Mouse (Mus musculus) ES-E14 (cell line): ENCODE data around the gene Zfp58. TPM values are rescaled to one million over a fixed set of nuclear protein-coding genes. Genes with fewer than 3 reads are reported as not detected.

Experiments
- DNase-seq: peaks from one replicate; pipeline ENCODE4 v3.0.0-alpha.2; 2013; ENCODE audit warnings: low read depth, low spot score
- H3K27ac ChIP-seq: 2 replicates; pipeline ENCODE4 v1.5.1; 2012; ENCODE audit warnings: low read depth, mild to moderate bottlenecking, low read length, moderate library complexity, mixed read lengths; ENCODE audit not compliant: poor library complexity, insufficient read depth, severe bottlenecking
- H3K36me3 ChIP-seq: 2 replicates; pipeline ENCODE4 v1.6.1; 2012; ENCODE audit warnings: mild to moderate bottlenecking, low read length, moderate library complexity, mixed read lengths; ENCODE audit not compliant: control insufficient read depth, poor library complexity, insufficient read depth, severe bottlenecking
- H3K4me1 ChIP-seq, 2 experiments: fragments of 150-350 bp in 1 of 2; sonication (generic) in 1 of 2; 2 replicates each; pipeline ENCODE4 v1.6.1; 2012; ENCODE audit warnings: low read length in 2 of 2, mild to moderate bottlenecking in 1 of 2, mixed read lengths in 1 of 2; ENCODE audit not compliant: control insufficient read depth in 2 of 2, insufficient read depth in 2 of 2, poor library complexity in 1 of 2
- H3K4me3 ChIP-seq, 2 experiments: fragments of 150-350 bp in 1 of 2; sonication (generic) in 1 of 2; 2 replicates each; pipeline ENCODE4 v1.5.1; 2012; ENCODE audit warnings: low read length in 2 of 2, low read depth in 1 of 2, mild to moderate bottlenecking in 1 of 2, mixed read lengths in 1 of 2; ENCODE audit not compliant: insufficient read depth in 1 of 2, poor library complexity in 1 of 2, severe bottlenecking in 1 of 2
- H3K9ac ChIP-seq: 2 replicates; pipeline ENCODE4 v1.6.1; 2012; ENCODE audit warnings: low read depth, mild to moderate bottlenecking, low read length, mixed read lengths; ENCODE audit not compliant: poor library complexity, insufficient read depth, severe bottlenecking
- H3K9me3 ChIP-seq: fragments of 150-350 bp; sonication (generic); 2 replicates; pipeline ENCODE4 v1.6.1; 2012; ENCODE audit warnings: low read depth, mild to moderate bottlenecking, low read length; ENCODE audit not compliant: control insufficient read depth, insufficient read depth
- CHD2 ChIP-seq: IDR thresholded peaks from 2 replicates; pipeline ENCODE4 v1.6.1; 2014; ENCODE audit warnings: mild to moderate bottlenecking, low read depth, low read length, inconsistent platforms
- HCFC1 ChIP-seq: IDR thresholded peaks from 2 replicates; pipeline ENCODE4 v1.6.1; 2012; ENCODE audit warnings: low read length, inconsistent platforms, borderline replicate concordance; ENCODE audit not compliant: insufficient read depth
- MAFK ChIP-seq: IDR thresholded peaks from 2 replicates; pipeline ENCODE4 v1.6.1; 2014; ENCODE audit warnings: mild to moderate bottlenecking, low read depth, low read length, inconsistent platforms; ENCODE audit not compliant: insufficient read depth
- ZC3H11A ChIP-seq: IDR thresholded peaks from 2 replicates; pipeline ENCODE4 v1.6.1; 2012; ENCODE audit warnings: low read depth, mild to moderate bottlenecking, inconsistent platforms, low read length, borderline replicate concordance
- ZNF384 ChIP-seq: IDR thresholded peaks from 2 replicates; pipeline ENCODE4 v1.6.1; 2012; ENCODE audit warnings: low read depth, low read length, inconsistent platforms
- in situ Hi-C, 2 experiments: fragments of 600-800 bp; cut with MboI; formaldehyde crosslinking; loops; one replicate each; pipeline ENCODE4 v1.15.1; 2025; ENCODE audit warnings: low sequenced_read_pairs in 2 of 2, inconsistent platforms in 1 of 2; ENCODE audit not compliant: unreplicated experiment in 2 of 2
- total RNA-seq: library from RNA; depleted of rRNA; stranded (reverse); fragments of 300-350 nt; gene quantifications from 2 replicates; pipeline ENCODE4 v1.2.3, GENCODE M21; 2012

The Zfp58 gene
- total RNA-seq, 1 experiment, result 5.4 TPM

DNA sequence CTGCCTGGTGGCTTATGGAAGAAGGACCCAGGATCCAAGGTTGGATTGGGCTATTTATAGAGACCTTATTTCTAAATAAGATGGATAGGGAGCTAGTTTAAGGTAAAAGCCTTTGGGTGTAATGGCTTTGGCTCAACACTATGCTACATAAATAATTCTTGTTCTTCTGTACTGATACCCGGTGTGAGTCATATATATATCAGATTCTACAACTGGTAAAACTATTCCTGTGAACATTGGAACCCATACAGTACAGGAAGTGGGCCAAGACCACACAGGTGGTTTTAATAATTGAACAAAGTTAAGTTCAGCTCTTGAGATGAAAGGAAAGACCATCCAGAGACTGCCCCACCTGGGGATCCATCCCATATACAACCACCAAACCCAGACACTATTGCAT, 553 bp upstream of the Zfp58 start:
- Histone ChIP-seq H3K27ac (no peak overlapping the region), H3K9me3 (no peaks in the 10 kb centered on the region), H3K4me3 (no peak overlapping the region), H3K4me1 (peaks cover 0 to 2% of the 10 kb centered on the region in 2 experiments; a peak in 1 of 4 replicates), H3K9ac (no peak overlapping the region), H3K36me3 (no peaks in the 10 kb centered on the region)
- TF ChIP-seq MAFK, result no peak
- DNase-seq, result no peak
- in situ Hi-C loops, result no loop called here

GRCm38 (mm10) chr13:67495631-67496030, 4.7 kb downstream of the Zfp58 start:
- in situ Hi-C loops, result no loop called here
- no peak for DNase-seq
- no peak overlapping the region for H3K27ac ChIP-seq
- TF ChIP-seq HCFC1 (no peak), CHD2 (peak; percentile 49; the same call in 1 of the 2 replicates)
- no peaks in the 10 kb centered on the region; the same call in none of the 2 replicates for H3K36me3 ChIP-seq
- H3K4me3 ChIP-seq, result no peak overlapping the region
- peaks cover 0 to 2% of the 10 kb centered on the region in 2 experiments; a peak in 1 of 4 replicates for H3K4me1 ChIP-seq
- H3K9me3 ChIP-seq, result no peaks in the 10 kb centered on the region
- H3K9ac ChIP-seq, result no peak overlapping the region

GRCm38 (mm10) chr13:67484424-67484811, 15.9 kb downstream of the Zfp58 start:
- Histone ChIP-seq H3K4me1 (peaks cover 0 to 1% of the 10 kb centered on the region in 2 experiments; a peak in 2 of 4 replicates), H3K4me3 (peak overlapping the region; percentile 86 to 95), H3K36me3 (no peaks in the 10 kb centered on the region), H3K27ac (no peak overlapping the region), H3K9ac (peak overlapping the region; percentile 45; the same call in 1 of the 2 replicates), H3K9me3 (no peaks in the 10 kb centered on the region)
- TF ChIP-seq CHD2 (no peak), ZC3H11A (no peak), MAFK (no peak), HCFC1 (no peak), ZNF384 (no peak)
- no peak for DNase-seq
- in situ Hi-C loops, result no loop called here

- in situ Hi-C loops, result no loop called here
- TF ChIP-seq HCFC1, result peak; percentile 88
- no peak for TF ChIP-seq CHD2
- no peaks in the 10 kb centered on the region for H3K36me3 ChIP-seq
- peak within 1 kb of the TSS; percentile 48; the same call in 1 of the 2 replicates for H3K27ac ChIP-seq
- peak within 1 kb of the TSS; percentile 80 for H3K9ac ChIP-seq
- no peaks in the 10 kb centered on the region for H3K9me3 ChIP-seq
- H3K4me1 ChIP-seq, result peaks cover 0 to 1% of the 10 kb centered on the region in 2 experiments; a peak in 2 of 4 replicates
- peak; percentile 75 for DNase-seq
- peak within 1 kb of the TSS; percentile 86 to 95 for H3K4me3 ChIP-seq
Measured at GRCm38 (mm10) chr13:67483625-67484423, 16.5 kb downstream of the Zfp58 start, which contains the start of gene Zfp874b. TSS of gene Zfp874b (minus strand) at chr13:67484258.

GRCm38 (mm10) chr13:67481528-67481927, 18.8 kb downstream of the Zfp58 start:
- no peak overlapping the region for H3K4me3 ChIP-seq
- H3K4me1 ChIP-seq, result peaks cover 0 to 1% of the 10 kb centered on the region in 2 experiments; a peak in 2 of 4 replicates
- no peak overlapping the region for H3K9ac ChIP-seq
- TF ChIP-seq CHD2 (no peak), MAFK (no peak), HCFC1 (no peak), ZC3H11A (no peak), ZNF384 (no peak)
- no peaks in the 10 kb centered on the region for H3K36me3 ChIP-seq
- DNase-seq, result no peak
- no peak overlapping the region for H3K27ac ChIP-seq
- in situ Hi-C loops, result no loop called here
- H3K9me3 ChIP-seq, result no peaks in the 10 kb centered on the region
